Mouse (Mus musculus): ENCODE measurements around the gene Hist1h4d. TPM values are rescaled to one million over a fixed set of nuclear protein-coding genes. Genes with fewer than 3 reads are reported as not detected.

Gene Hist1h4d
- polyA plus RNA-seq, 1 experiment from 2014 or later, result 234 TPM

Other genes with a start within 250 kb of the Hist1h4d start
- 17.3 and 18.4 TPM in 2 replicates for gene Zfp322a, start 212.4 kb upstream of the Hist1h4d start, polyA plus RNA-seq (2015; fragmentation: Nextera tagmentation; extraction: Ambion mirVana)
- gene Abt1, start 157.7 kb upstream of the Hist1h4d start, polyA plus RNA-seq (2015; fragmentation: Nextera tagmentation; extraction: Ambion mirVana), result 6.4 and 6.9 TPM in 2 replicates
- 2.5 and 3.0 TPM in 2 replicates for gene Btn1a1, start 115.7 kb upstream of the Hist1h4d start, polyA plus RNA-seq (2015; fragmentation: Nextera tagmentation; extraction: Ambion mirVana)
- gene Btn2a2, start 92.7 kb upstream of the Hist1h4d start, polyA plus RNA-seq (2015; fragmentation: Nextera tagmentation; extraction: Ambion mirVana), result not detected in 2 replicates
- 10.2 and 10.9 TPM in 2 replicates for gene Hist1h4h, start 50.5 kb upstream of the Hist1h4d start, polyA plus RNA-seq (2015; fragmentation: Nextera tagmentation; extraction: Ambion mirVana)
- gene Hist1h2af, start 47.7 kb upstream of the Hist1h4d start, polyA plus RNA-seq (2015; fragmentation: Nextera tagmentation; extraction: Ambion mirVana), result 40.9 and 45.6 TPM in 2 replicates
- 18.3 and 26.4 TPM in 2 replicates for gene Hist1h3g, start 46.2 kb upstream of the Hist1h4d start, polyA plus RNA-seq (2015; fragmentation: Nextera tagmentation; extraction: Ambion mirVana)
- gene Hist1h2bh, start 38.2 kb upstream of the Hist1h4d start, polyA plus RNA-seq (2015; fragmentation: Nextera tagmentation; extraction: Ambion mirVana), result 2.3 and 2.8 TPM in 2 replicates
- gene Hist1h3f, start 37.5 kb upstream of the Hist1h4d start, polyA plus RNA-seq (2015; fragmentation: Nextera tagmentation; extraction: Ambion mirVana), result 5.0 and 8.1 TPM in 2 replicates
- 7.3 and 7.9 TPM in 2 replicates for gene Hist1h4f, start 29.9 kb upstream of the Hist1h4d start, polyA plus RNA-seq (2015; fragmentation: Nextera tagmentation; extraction: Ambion mirVana)
- gene Hist1h1d, start 28.3 kb upstream of the Hist1h4d start, polyA plus RNA-seq (2015; fragmentation: Nextera tagmentation; extraction: Ambion mirVana), result 0.91 and 1.1 TPM in 2 replicates
- gene Hist1h3e, start 19.2 kb upstream of the Hist1h4d start, polyA plus RNA-seq (2015; fragmentation: Nextera tagmentation; extraction: Ambion mirVana), result 15.3 and 18.5 TPM in 2 replicates
- gene Hist1h2ae, start 10.4 kb upstream of the Hist1h4d start, polyA plus RNA-seq (2015; fragmentation: Nextera tagmentation; extraction: Ambion mirVana), result 134 and 158 TPM in 2 replicates
- 22.9 and 29.0 TPM in 2 replicates for gene Hist1h2bg, start 10.2 kb upstream of the Hist1h4d start, polyA plus RNA-seq (2015; fragmentation: Nextera tagmentation; extraction: Ambion mirVana)
- 18.8 and 26.9 TPM in 2 replicates for gene Hist1h2bf, start 7.4 kb upstream of the Hist1h4d start, polyA plus RNA-seq (2015; fragmentation: Nextera tagmentation; extraction: Ambion mirVana)
- 4.1 and 8.1 TPM in 2 replicates for gene Hist1h2ad, start 7.2 kb upstream of the Hist1h4d start, polyA plus RNA-seq (2015; fragmentation: Nextera tagmentation; extraction: Ambion mirVana)
- 19.3 and 30.4 TPM in 2 replicates for gene Hist1h3d, start 5.8 kb upstream of the Hist1h4d start, polyA plus RNA-seq (2015; fragmentation: Nextera tagmentation; extraction: Ambion mirVana)
- gene Hist1h2be, start 39.5 kb downstream of the Hist1h4d start, polyA plus RNA-seq (2015; fragmentation: Nextera tagmentation; extraction: Ambion mirVana), result 2.5 and 3.2 TPM in 2 replicates
- 31.4 and 33.9 TPM in 2 replicates for gene Hist1h1e, start 41.0 kb downstream of the Hist1h4d start, polyA plus RNA-seq (2015; fragmentation: Nextera tagmentation; extraction: Ambion mirVana)
- 1.9 and 3.1 TPM in 2 replicates for gene Hist1h2ac, start 102.3 kb downstream of the Hist1h4d start, polyA plus RNA-seq (2015; fragmentation: Nextera tagmentation; extraction: Ambion mirVana)
- gene Hist1h2bc, start 102.6 kb downstream of the Hist1h4d start, polyA plus RNA-seq (2015; fragmentation: Nextera tagmentation; extraction: Ambion mirVana), result 77.4 and 85.8 TPM in 2 replicates
- gene Hist1h1t, start 114.2 kb downstream of the Hist1h4d start, polyA plus RNA-seq (2015; fragmentation: Nextera tagmentation; extraction: Ambion mirVana), result not detected in 2 replicates
- gene Hist1h4c, start 116.9 kb downstream of the Hist1h4d start, polyA plus RNA-seq (2015; fragmentation: Nextera tagmentation; extraction: Ambion mirVana), result 18.8 TPM in 2 replicates
- 10.7 and 14.6 TPM in 2 replicates for gene Hfe, start 129.3 kb downstream of the Hist1h4d start, polyA plus RNA-seq (2015; fragmentation: Nextera tagmentation; extraction: Ambion mirVana)
- gene Hist1h1c, start 157.2 kb downstream of the Hist1h4d start, polyA plus RNA-seq (2015; fragmentation: Nextera tagmentation; extraction: Ambion mirVana), result 62.5 and 68.9 TPM in 2 replicates
- 10.7 and 11.0 TPM in 2 replicates for gene Hist1h3c, start 164.0 kb downstream of the Hist1h4d start, polyA plus RNA-seq (2015; fragmentation: Nextera tagmentation; extraction: Ambion mirVana)
- 7.7 and 9.4 TPM in 2 replicates for gene Hist1h2bb, start 165.1 kb downstream of the Hist1h4d start, polyA plus RNA-seq (2015; fragmentation: Nextera tagmentation; extraction: Ambion mirVana)
- 104 and 128 TPM in 2 replicates for gene Hist1h2ab, start 169.5 kb downstream of the Hist1h4d start, polyA plus RNA-seq (2015; fragmentation: Nextera tagmentation; extraction: Ambion mirVana)
- 51.9 and 64.5 TPM in 2 replicates for gene Hist1h3b, start 170.7 kb downstream of the Hist1h4d start, polyA plus RNA-seq (2015; fragmentation: Nextera tagmentation; extraction: Ambion mirVana)
- gene Hist1h4b, start 175.4 kb downstream of the Hist1h4d start, polyA plus RNA-seq (2015; fragmentation: Nextera tagmentation; extraction: Ambion mirVana), result 8.3 and 9.5 TPM in 2 replicates
- 1.3 and 1.4 TPM in 2 replicates for gene Hist1h4a, start 179.6 kb downstream of the Hist1h4d start, polyA plus RNA-seq (2015; fragmentation: Nextera tagmentation; extraction: Ambion mirVana)
- gene Hist1h3a, start 180.8 kb downstream of the Hist1h4d start, polyA plus RNA-seq (2015; fragmentation: Nextera tagmentation; extraction: Ambion mirVana), result 26.7 and 31.7 TPM in 2 replicates
- 15.4 and 20.8 TPM in 2 replicates for gene Hist1h1a, start 182.1 kb downstream of the Hist1h4d start, polyA plus RNA-seq (2015; fragmentation: Nextera tagmentation; extraction: Ambion mirVana)
- not detected in 2 replicates for gene Trim38, start 188.3 kb downstream of the Hist1h4d start, polyA plus RNA-seq (2015; fragmentation: Nextera tagmentation; extraction: Ambion mirVana)
- not detected in 2 replicates for gene Slc17a2, start 225.4 kb downstream of the Hist1h4d start, polyA plus RNA-seq (2015; fragmentation: Nextera tagmentation; extraction: Ambion mirVana)

All from spleen, postnatal 0 days (tissue).